Mouse (Mus musculus): ENCODE measurements around the gene Ccdc30.

Ccdc30 gene

GRCm38 (mm10) chr4:119417270-119417669 lies 1.9 kb upstream of the Ccdc30 start:
- DNase-seq (ENCODE audit: low read depth, low spot score), result no peak

DNA sequence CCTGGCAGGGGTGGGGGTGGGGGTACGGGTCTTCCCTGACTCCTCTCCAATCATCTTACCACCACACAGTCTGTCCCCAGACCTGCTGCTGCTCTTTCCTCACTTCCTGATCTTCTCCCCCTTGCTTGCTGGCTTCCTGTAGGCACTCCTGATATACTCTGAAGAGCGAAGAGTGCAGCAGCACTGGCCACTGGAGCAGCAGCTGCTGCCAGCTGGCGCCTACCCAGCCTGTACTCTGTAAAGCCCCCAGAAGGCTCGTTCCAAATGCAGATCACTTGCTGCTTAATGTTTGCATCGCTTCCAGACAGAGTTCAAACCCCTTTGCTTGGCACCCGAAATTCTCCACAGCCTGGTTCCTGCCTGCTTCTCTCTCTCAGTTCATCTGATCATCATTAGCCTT lies 2.5 kb downstream of the Ccdc30 start:
- no peak for DNase-seq (ENCODE audit: low read depth, low spot score)

GRCm38 (mm10) chr4:119411877-119412650 lies 3.3 kb downstream of the Ccdc30 start:
- DNase-seq (ENCODE audit: low read depth, low spot score), result peak; percentile 77

GRCm38 (mm10) chr4:119403431-119403830 lies 11.9 kb downstream of the Ccdc30 start:
- DNase-seq (ENCODE audit: low read depth, low spot score), result peak; percentile 76

DNA sequence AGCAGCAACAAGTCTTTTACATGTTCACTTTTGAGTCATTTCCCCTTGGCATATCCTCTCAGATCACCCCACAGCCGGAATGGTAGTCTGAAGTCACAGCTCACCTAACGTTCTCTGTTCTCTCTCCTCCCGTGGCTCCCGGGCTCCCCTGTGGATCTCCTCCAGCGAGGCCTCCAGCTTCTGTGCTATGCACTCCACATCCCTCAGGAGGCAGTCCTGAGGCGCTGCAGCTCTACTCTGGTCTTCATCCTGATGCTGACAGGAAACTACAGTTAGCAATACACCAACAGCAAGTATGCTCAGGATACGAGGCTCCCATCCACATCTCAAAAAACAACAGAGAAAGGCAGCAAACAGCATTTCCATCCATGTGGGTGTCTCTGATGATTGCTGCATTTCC lies 14.4 kb downstream of the Ccdc30 start:
- DNase-seq (ENCODE audit: low read depth, low spot score), result peak; percentile 65

- no peak for DNase-seq (ENCODE audit: low read depth, low spot score)
These were observed 16.6 kb downstream of the Ccdc30 start for GRCm38 (mm10) chr4:119398751-119399150.

DNA sequence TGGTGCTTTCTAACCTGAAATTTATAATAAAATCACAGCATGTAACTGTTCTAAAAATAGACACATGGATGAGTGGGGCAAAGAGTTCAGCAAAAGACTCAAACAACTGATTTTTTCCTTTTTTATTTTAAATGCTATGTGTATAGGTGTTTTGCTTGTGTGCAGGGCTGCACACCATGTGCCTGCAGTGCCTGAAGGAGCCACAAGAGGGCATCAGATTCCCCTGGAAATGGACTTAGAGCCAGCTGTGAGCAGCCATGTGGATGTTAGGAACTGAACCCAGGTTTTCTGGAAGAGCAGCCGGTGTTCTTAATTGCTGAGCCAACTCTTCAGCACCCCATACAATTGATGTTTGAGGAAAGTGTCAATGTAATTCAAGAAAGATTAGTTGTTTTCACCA lies 25.0 kb downstream of the Ccdc30 start:
- DNase-seq (ENCODE audit: low read depth, low spot score), result peak; percentile 81

GRCm38 (mm10) chr4:119389184-119389583 lies 26.1 kb downstream of the Ccdc30 start:
- no peak for DNase-seq (ENCODE audit: low read depth, low spot score)

DNA sequence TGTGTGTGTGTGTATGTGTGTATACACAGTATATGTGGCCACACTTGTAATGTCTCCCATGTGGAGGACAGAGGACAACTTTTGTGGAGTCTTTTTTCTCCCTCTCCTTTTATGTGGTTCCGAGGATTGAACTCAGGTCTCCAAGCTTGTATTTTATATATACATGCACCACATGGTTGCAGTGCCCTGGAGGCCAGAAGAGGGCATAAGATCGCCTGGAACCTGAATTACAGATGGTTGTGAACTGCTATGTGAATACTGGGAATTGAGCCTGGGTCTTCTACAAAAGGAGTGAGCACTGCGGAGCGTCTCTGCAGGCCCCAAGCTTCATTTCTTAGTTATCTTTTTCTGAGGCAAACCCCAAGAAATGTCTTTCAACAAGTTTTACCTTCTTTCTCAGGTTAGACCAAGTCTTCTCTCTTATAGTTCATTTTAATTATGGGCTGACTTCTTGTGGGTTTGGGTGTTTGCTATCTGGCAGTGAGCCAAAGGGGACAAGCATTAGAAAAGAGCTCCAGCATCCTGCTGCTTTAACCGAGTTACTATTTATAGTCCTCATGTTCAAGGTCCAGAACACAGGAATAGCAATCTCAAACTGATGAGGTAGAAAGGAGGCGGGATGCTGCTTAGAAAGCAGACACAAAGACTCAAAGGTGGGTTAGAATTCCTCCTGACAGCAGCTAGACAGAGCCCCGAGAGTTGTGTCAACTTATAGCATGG lies 33.7 kb downstream of the Ccdc30 start:
- DNase-seq (ENCODE audit: low read depth, low spot score), result no peak

DNA sequence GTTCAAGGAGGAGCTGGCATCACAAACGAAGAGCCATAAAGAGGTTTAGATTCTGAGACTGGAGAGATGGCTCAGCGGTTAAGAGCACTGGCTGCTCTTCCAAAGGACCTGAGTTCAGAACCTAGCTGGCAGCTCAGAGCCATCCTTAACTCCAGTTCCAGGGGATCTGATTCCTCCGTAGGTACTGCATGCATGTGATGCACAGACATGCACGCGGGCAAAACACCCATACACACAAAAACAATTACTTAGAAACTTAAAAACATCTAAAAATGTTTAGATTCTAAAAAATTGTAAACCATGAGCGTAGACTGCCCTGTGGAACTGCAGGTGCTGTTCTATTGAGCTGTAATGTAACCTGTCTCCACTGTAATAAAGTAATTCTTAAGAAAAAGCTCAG lies 45.9 kb downstream of the Ccdc30 start:
- peak; percentile 73 for DNase-seq (ENCODE audit: low read depth, low spot score)

GRCm38 (mm10) chr4:119366758-119367526 lies 48.4 kb downstream of the Ccdc30 start:
- no peak for DNase-seq (ENCODE audit: low read depth, low spot score)

- DNase-seq (ENCODE audit: low read depth, low spot score), result peak; percentile 62
These were observed 53.1 kb downstream of the Ccdc30 start for GRCm38 (mm10) chr4:119362231-119362630.

DNA sequence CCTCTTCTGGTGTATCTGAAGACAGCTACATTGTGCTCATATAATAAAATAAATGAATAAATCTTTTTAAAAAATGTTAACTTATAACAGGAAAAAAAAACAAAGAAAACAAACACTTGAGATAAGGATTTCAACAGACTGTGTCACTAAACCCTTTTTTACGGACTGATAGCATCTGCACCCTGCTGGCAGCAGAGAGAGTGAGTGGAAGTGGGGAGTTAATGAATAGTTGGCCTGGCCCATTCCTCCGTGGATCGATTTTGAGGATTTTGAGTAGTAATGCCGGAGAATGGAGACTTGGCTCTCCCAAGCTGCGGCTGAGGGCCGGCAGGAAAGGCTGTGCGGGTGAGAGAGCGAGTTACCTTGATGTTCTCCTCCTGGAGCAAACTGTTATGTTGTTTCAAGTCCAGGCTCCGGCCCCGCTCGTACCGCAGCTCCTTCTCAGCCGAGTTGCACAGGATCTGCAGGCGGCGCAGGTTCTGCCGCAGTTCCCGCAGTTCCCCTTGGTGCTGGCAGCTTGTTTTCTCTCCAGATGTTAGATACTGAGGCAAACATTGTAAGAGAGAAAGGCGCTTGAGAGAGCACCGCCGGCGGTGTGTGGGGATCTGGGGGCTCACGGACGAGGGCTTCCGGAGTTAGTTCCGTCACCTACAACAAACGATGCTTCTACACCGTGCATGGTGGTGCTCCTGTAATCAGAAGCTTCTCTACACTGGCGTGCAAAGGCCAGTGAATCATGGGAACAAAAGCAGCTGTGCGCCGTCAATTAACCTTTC lies 55.9 kb downstream of the Ccdc30 start:
- peak; percentile 33 for DNase-seq (ENCODE audit: low read depth, low spot score)

DNA sequence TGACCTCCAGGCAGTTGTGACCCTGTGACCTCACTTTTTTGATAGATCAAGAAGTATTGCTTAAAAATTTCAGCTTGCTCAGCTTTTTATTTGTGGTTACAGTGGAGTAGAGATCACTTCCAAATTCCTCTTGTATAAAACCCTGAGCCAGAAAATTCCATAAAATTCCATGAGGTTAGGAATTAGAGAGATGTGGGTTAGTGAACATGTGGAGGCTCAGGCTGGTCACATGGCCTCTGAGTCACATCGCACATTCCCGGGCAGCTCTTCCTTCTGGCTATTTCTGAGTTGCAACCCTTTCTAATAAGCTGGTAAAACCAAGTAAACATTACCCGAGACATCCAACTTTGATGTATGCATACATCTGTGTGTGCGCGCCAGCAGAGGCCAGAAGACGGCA lies 69.8 kb downstream of the Ccdc30 start:
- DNase-seq (ENCODE audit: low read depth, low spot score), result no peak

DNA sequence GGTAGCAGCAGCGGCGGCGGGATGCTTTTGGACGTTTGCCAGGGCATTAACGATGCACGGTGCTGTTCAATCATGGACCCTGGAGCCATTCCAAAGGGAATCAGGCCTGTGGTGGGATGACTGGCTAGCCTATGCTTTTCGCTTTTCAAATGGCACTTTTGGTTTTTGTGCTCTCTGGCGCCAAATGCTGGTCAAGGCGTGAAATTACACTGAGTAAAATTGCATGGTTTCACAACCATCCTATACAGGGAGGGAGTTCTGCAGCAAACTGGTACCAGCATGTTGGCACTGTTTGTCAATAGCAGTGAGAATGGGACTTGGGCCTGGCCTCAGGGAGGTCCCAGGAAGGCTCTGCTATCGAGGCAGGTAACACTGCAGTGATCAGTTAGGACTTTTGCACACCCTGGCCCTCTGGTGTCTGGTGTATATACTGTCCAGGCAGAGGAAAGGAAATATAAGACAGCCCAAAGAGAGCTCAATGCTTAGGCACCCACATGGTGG lies 76.4 kb downstream of the Ccdc30 start:
- DNase-seq (ENCODE audit: low read depth, low spot score), result peak; percentile 73

GRCm38 (mm10) chr4:119338422-119338821 lies 76.9 kb downstream of the Ccdc30 start:
- no peak for DNase-seq (ENCODE audit: low read depth, low spot score)

GRCm38 (mm10) chr4:119333487-119333886 lies 81.8 kb downstream of the Ccdc30 start:
- no peak for DNase-seq (ENCODE audit: low read depth, low spot score)

- peak; percentile 22 for DNase-seq (ENCODE audit: low read depth, low spot score)
These were observed 94.3 kb downstream of the Ccdc30 start for GRCm38 (mm10) chr4:119320896-119321550.

DNA sequence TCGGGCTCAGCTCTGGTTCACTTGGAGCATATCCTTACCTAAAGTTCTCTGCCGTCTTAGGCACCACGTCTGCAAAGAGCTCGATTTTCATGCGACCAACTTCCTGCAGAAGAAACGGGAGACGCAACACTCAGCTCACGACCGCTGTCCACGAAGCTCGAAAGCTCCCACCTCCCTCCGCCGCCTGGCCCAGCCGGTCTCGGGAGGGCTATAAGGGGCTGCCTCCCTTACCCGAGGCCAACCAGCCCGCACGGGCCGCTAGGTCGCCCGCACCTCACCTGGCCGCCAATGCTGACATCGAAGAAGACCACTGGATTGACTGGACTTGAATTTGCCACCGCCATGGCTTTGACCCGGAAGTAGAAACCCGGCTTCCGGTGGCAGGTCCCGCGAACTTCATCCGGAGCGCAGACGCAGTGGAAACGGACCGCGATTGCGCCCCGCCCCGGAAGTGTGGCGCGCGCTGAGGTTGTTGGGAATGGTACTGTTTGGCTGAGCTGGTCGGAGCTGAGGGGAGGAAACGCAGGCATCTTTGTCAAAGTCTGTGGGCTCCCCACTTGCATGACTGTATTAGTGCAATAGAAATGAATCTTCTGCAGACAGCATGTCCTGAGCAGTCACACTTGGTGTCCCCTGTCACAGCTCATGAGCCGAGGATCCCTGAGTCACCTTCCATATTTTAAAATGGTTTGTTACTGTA lies 95.0 kb downstream of the Ccdc30 start, which contains the start of gene Ppih:
Gene Ppih (minus strand): TSS at position 416 of the 700 bp plus-strand sequence.
- DNase-seq (ENCODE audit: low read depth, low spot score), result peak; percentile 92

- no peak for DNase-seq (ENCODE audit: low read depth, low spot score)
These were observed 101.6 kb downstream of the Ccdc30 start for GRCm38 (mm10) chr4:119313756-119314155.
